Comparison of ENCODE assay signal across 12 mouse cellular contexts in the genomic region with DNA sequence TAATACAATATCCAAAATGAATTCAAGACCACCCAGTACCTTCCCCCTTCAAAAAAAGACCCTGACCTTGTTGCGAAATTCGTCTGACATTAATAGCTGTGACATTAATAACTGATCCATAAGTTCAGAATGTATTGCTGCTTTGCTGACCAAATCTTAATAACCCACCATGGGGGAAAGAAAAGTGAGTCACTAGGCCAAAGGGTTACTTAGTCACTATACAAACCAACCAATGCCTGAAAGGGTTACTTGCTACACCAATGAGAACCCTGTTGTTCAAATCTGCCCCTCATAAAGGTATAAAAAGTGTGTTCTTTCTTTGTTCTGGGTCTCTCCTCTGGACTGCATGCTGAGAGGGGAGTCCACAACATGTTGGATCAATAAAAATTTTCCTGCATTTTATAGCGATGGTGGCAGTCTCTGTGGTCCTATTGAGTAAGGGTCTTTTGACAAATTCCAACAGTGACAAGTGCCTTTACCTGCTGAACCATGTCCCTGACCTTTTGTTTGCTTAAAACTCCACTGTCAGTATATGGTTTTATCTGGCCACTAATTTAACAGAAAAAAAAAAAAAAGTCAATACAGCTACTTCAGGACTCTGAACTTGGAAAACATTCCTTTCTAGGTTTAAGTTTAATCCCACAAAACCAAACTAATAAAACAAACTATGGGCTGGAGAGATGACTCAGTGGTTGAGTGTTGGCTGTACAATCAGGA. TPM values are rescaled to one million over a fixed set of nuclear protein-coding genes. Genes with fewer than 3 reads are reported as not detected.
"Had no signal": no experiment of that assay in that cellular context is flagged by ENCODE, and none has a peak within 500 bp of the region (broad histone marks: within the 10 kb centered on the region; RNA-seq: fewer than 3 reads in every experiment).

No protein-coding gene starts in this region.

RNA-seq across cellular contexts. Expression of gene Acnat1, which starts 12.4 kb away (rescaled TPM):
- total RNA-seq: hindbrain, postnatal 0 days; layer of hippocampus, adult 2 months had no signal
- polyA plus RNA-seq: hindbrain, postnatal 0 days; inflammation-experienced regulatory T-cells, adult 6 months; limb, embryonic 10.5 days; macrophage; midbrain, embryonic 12.5 days; midbrain, embryonic 15.5 days; neural tube, embryonic 12.5 days; neural tube, embryonic 15.5 days had no signal

RNA-seq across cellular contexts. Expression of gene Baat, which starts 20.3 kb away (rescaled TPM):
- total RNA-seq: hindbrain, postnatal 0 days; megakaryocyte, adult 5-6 weeks had no signal
- polyA plus RNA-seq: hindbrain, postnatal 0 days; inflammation-experienced regulatory T-cells, adult 6 months; lung, embryonic 14.5 days; lung, postnatal 0 days; macrophage; midbrain, embryonic 15.5 days; neural tube, embryonic 15.5 days had no signal
